In genomic region chr2:22648394-22648793, GRCm38 (mm10) we compare ENCODE assay signal across 27 mouse cellular contexts. TPM values are rescaled to one million over a fixed set of nuclear protein-coding genes. Genes with fewer than 3 reads are reported as not detected.
DNase-seq lines count a peak whose midpoint lies in the region; TF ChIP-seq lines count a peak whose summit lies in the region.
"Had no signal": no experiment of that assay in that cellular context is flagged by ENCODE, and none has a peak within 500 bp of the region (broad histone marks: within the 10 kb centered on the region; RNA-seq: fewer than 3 reads in every experiment).

No protein-coding gene starts in this region.

- peak; percentile 8 for DNase-seq in heart, postnatal 4 days
- DNase-seq in heart, adult 9 months (ENCODE audit: low spot score in 2 of 2), result no peak
- peak; percentile 10 for DNase-seq in liver, adult 2 months (ENCODE audit: extremely low read depth, low read depth, low spot score)
- DNase-seq in liver, result no peak
- peak; percentile 16 for DNase-seq in large intestine, adult 2 months (ENCODE audit: low read depth, low spot score)
- no peak for DNase-seq in natural killer cell, adult 2 months (ENCODE audit: low spot score in 2 of 2)
- DNase-seq in ovary, adult 18-20 months (ENCODE audit: low spot score), result no peak
- DNase-seq: adrenal gland, adult 8-10 months; adrenal gland, postnatal 25 days; B cell, adult 2 months; cerebellum, adult 11-12 months; cerebellum, adult 8-10 months; cerebellum, postnatal 36 days; embryo, embryonic 11 days; forebrain, postnatal 0 days; gastrocnemius, postnatal 25 days; heart, adult 18-20 months; heart, postnatal 14 days had no signal

- H3K9ac ChIP-seq in liver, adult 2 months (ENCODE audit: low read depth, low read length), result no peak overlapping the region
- H3K9ac ChIP-seq: embryonic facial prominence, embryonic 15.5 days; forebrain, postnatal 0 days; heart, embryonic 13.5 days; hindbrain, embryonic 12.5 days; hindbrain, embryonic 15.5 days had no signal

- no peaks in the 10 kb centered on the region for H3K4me1 ChIP-seq in liver, adult 2 months (ENCODE audit: control insufficient read depth, insufficient read depth, low read length)
- H3K4me1 ChIP-seq: embryonic facial prominence, embryonic 15.5 days; heart, embryonic 10.5 days; heart, embryonic 13.5 days; hindbrain, embryonic 12.5 days had no signal

- no peak overlapping the region for H3K4me3 ChIP-seq in liver, adult 2 months (ENCODE audit: insufficient read depth, low read depth, low read length)
- H3K4me3 ChIP-seq: embryonic facial prominence, embryonic 15.5 days; heart, embryonic 10.5 days; heart, embryonic 13.5 days; hindbrain, embryonic 12.5 days; hindbrain, embryonic 15.5 days had no signal

- H3K79me2 ChIP-seq in liver, adult 2 months (ENCODE audit: control insufficient read depth, insufficient read depth, low read length), result no peaks in the 10 kb centered on the region

- H3K36me3 ChIP-seq in liver, adult 2 months (ENCODE audit: control insufficient read depth, insufficient read depth, low read length), result no peaks in the 10 kb centered on the region
- H3K36me3 ChIP-seq: embryonic facial prominence, embryonic 15.5 days; G1E; heart, embryonic 10.5 days; heart, embryonic 13.5 days had no signal

- H3K27me3 ChIP-seq in liver, adult 2 months (ENCODE audit: control insufficient read depth, insufficient read depth, low read length), result no peaks in the 10 kb centered on the region
- H3K27me3 ChIP-seq: CH12.LX; embryonic facial prominence, embryonic 15.5 days; heart, embryonic 13.5 days; hindbrain, embryonic 12.5 days; hindbrain, embryonic 15.5 days had no signal

- no peak for TF ChIP-seq POLR2A in liver, adult 2 months (IDR thresholded peaks at IDR 0.05; ENCODE audit: extremely low read depth, insufficient read depth, low read length)

- H3K27ac ChIP-seq in liver, adult 2 months (replicated peaks; ENCODE audit: insufficient read depth, low read depth, low read length), result no peak overlapping the region
- H3K27ac ChIP-seq: embryonic facial prominence, embryonic 15.5 days; heart, embryonic 10.5 days; heart, embryonic 13.5 days; hindbrain, embryonic 12.5 days; hindbrain, embryonic 15.5 days had no signal

- TF ChIP-seq CTCF in liver, adult 2 months (IDR thresholded peaks at IDR 0.05; ENCODE audit: low read depth, low read length), result no peak

- WGBS in liver, adult 2 months, result 49% methylated on average over 1 of the region's 1 CpGs
- 19% methylated on average over 1 of the region's 1 CpGs for WGBS in large intestine, adult 2 months

RNA-seq across cellular contexts. Expression of gene Gad2, which starts 26.4 kb away (rescaled TPM):
- not detected for total RNA-seq in heart, postnatal 4 days (2021)
- under 0.01 TPM in 2 replicates for total RNA-seq in liver, adult 2 months (2014; rRNA removed)
- not detected in 2 replicates for polyA plus RNA-seq in liver, adult 2 months (2012; rRNA removed)
- polyA plus RNA-seq in large intestine, adult 2 months (2012; rRNA removed), result 0.01 and 0.05 TPM in 2 replicates
- total RNA-seq: adrenal gland, postnatal 25 days; gastrocnemius, postnatal 25 days; heart, adult 18-20 months; heart, postnatal 14 days had no signal
- polyA plus RNA-seq: activated CD4-positive, CD25-positive, alpha-beta regulatory T cell, adult 4 months; G1E; gonadal fat pad, adult 2 months had no signal

Comparison
In these comparisons a context has a peak if more than half of its experiments do, and no peak if none do; other contexts are left out.
1. DNase-seq: peak in heart, postnatal 4 days (single experiment), liver, adult 2 months (single experiment) and large intestine, adult 2 months (single experiment); none in heart, adult 9 months (0 of 2), liver (single experiment), natural killer cell, adult 2 months (0 of 2) and ovary, adult 18-20 months (single experiment).